Mouse (Mus musculus) kidney, adult 2 months (tissue): ENCODE measurements around the gene Fars2.

Experiments
- CTCF ChIP-seq: fragments of 200-500 bp; conservative IDR thresholded peaks from 2 replicates; pipeline ENCODE4 v1.5.1; 2011; ENCODE audit warnings: low read depth, mild to moderate bottlenecking, control low read depth, low read length, moderate library complexity, mixed read lengths; ENCODE audit not compliant: insufficient read depth, insufficient read length
- POLR2A ChIP-seq: fragments of 200-500 bp; IDR thresholded peaks from one replicate; pipeline ENCODE4 v1.6.1; 2011; ENCODE audit warnings: low read depth, low read length, control low read depth

DNA sequence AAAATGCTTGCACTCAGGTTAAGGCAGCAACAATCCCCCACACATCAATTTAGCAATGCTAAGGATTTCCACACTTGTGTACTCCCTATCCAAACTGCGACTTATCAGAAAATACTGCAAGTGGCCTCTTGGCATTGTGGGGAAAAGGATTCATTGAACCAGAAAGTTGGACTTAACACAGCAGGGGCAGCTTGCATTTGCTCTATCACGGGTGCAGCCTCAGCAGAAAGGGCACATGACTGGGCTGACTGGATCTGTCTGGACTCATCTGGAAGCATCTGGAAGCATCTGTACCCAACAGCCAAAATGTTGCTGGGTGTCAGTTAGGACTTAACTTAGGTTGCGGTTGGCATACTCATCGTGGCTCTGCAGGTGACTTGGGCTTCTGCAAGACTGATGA, 490.7 kb downstream of the Fars2 start:
- TF ChIP-seq CTCF, result no peak
- no peak for TF ChIP-seq POLR2A
